Mouse (Mus musculus): ENCODE measurements around the gene Gpr12. TPM values are rescaled to one million over a fixed set of nuclear protein-coding genes. Genes with fewer than 3 reads are reported as not detected.
A peak's percentile ranks its signal among the peaks of the same experiment; 100 is the strongest.

The Gpr12 gene
- 0.18 and 0.28 TPM in 2 replicates for polyA plus RNA-seq (2016; fragmentation: Nextera tagmentation; extraction: Ambion mirVana)

- Histone ChIP-seq H3K4me2 (peak within 1 kb of the TSS; percentile 98), H3K36me3 (no peaks in the 10 kb centered on the region), H3K9ac (replicated peaks) (peak within 1 kb of the TSS; percentile 55), H3K9me3 (no peaks in the 10 kb centered on the region), H3K4me1 (replicated peaks) (peaks cover 16% of the 10 kb centered on the region), H3K27ac (no peak within 1 kb of the TSS), H3K27me3 (peaks cover 43% of the 10 kb centered on the region), H3K4me3 (replicated peaks) (peak within 1 kb of the TSS; percentile 57)
- WGBS, result under 1% methylated on average over 61 of the region's 64 CpGs
- ATAC-seq (ENCODE audit: insufficient number of reproducible peaks, insufficient read depth, low FRiP score, low TSS enrichment, low read depth), result 0 out of 2 replicates have a peak, but pooled peaks have one; percentile 56
These were observed at the start of gene Gpr12 for GRCm38 (mm10) chr5:146584478-146585306. TSS of gene Gpr12 (minus strand) at chr5:146585239.

DNA sequence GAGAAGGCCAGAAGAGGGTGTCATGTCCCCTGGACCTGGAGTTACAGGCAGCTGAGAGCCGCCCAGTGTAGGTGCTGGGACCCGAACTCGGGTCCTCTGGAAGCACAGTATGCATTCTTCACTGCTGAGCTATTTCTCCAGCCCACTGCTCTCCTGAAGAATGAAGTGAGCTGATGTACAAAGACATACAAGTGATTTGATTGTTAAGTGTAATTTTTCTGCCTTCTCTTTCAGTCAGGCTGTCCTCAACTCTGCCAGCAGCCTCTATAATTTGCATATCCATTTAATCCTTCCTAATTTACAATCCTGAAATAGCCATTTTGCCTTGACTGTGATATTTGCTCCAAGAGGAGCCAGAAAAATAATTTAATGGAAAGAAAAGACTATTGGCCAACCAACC is 46.6 kb upstream of the Gpr12 start:
- 90% methylated on average over 3 of the region's 3 CpGs for WGBS
- no peaks in the 10 kb centered on the region for H3K4me1 ChIP-seq (replicated peaks)
- no peaks in the 10 kb centered on the region for H3K36me3 ChIP-seq
- no peaks in the 10 kb centered on the region for H3K9me3 ChIP-seq
- no peak overlapping the region for H3K27ac ChIP-seq
- no peak overlapping the region for H3K4me2 ChIP-seq
- no peaks in the 10 kb centered on the region for H3K27me3 ChIP-seq
- no peak overlapping the region for H3K9ac ChIP-seq (replicated peaks)
- H3K4me3 ChIP-seq (replicated peaks), result no peak overlapping the region
- no peak for ATAC-seq (ENCODE audit: insufficient number of reproducible peaks, insufficient read depth, low FRiP score, low TSS enrichment, low read depth)

DNA sequence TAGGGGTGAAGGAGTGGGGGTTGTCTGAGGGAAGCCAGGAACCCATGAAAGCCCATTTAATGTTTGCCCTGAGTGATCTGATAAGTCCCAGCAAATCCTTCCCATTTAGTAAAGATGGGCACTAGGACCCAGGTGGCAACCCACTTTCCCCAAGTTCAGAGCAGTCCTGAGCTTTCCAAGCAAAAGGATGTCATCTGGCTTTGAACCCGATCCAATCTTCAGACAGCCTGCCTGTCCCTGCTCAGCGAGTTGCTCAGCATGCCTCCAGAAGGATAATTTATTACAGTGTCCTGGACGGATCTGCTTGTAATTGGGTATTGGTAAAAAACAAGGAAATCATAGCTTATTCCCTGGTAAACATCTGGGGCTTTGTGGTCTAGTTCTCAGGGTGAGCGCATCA is 45.9 kb upstream of the Gpr12 start:
- H3K4me1 ChIP-seq (replicated peaks), result no peaks in the 10 kb centered on the region
- 21% methylated on average over 4 of the region's 4 CpGs for WGBS
- H3K27me3 ChIP-seq, result no peaks in the 10 kb centered on the region
- H3K9ac ChIP-seq (replicated peaks), result no peak overlapping the region
- H3K9me3 ChIP-seq, result no peaks in the 10 kb centered on the region
- H3K4me3 ChIP-seq (replicated peaks), result no peak overlapping the region
- no peak overlapping the region for H3K4me2 ChIP-seq
- H3K27ac ChIP-seq, result no peak overlapping the region
- no peak for ATAC-seq (ENCODE audit: insufficient number of reproducible peaks, insufficient read depth, low FRiP score, low TSS enrichment, low read depth)
- no peaks in the 10 kb centered on the region for H3K36me3 ChIP-seq

- ATAC-seq (ENCODE audit: insufficient number of reproducible peaks, insufficient read depth, low FRiP score, low TSS enrichment, low read depth), result no peak
- Histone ChIP-seq H3K9me3 (no peaks in the 10 kb centered on the region), H3K27me3 (no peaks in the 10 kb centered on the region), H3K27ac (no peak overlapping the region), H3K4me1 (replicated peaks) (no peaks in the 10 kb centered on the region), H3K4me2 (no peak overlapping the region), H3K9ac (replicated peaks) (no peak overlapping the region), H3K4me3 (replicated peaks) (no peak overlapping the region), H3K36me3 (no peaks in the 10 kb centered on the region)
- WGBS, result 70% methylated on average over 10 of the region's 10 CpGs
These were observed 44.6 kb upstream of the Gpr12 start for GRCm38 (mm10) chr5:146629636-146630035.

DNA sequence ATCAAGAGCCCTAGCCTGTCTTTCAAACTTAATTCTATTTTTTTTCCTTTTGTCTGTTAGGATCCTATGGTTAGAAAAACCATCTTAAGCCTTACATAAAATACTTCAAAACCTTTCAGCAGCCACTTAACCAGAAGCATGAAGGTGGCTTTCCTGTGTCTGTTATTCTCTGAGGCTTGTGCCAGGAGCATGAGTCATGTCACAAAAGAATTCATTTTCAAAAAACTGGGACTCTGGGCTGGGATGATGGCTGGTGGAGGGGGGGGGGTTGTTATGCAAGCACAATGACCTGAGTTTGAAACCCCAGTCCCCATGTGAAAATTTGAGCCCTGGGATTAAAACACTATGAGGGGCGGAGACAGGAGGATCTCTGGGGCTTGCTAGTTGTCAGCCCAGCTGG is 43.8 kb upstream of the Gpr12 start:
- Histone ChIP-seq H3K27ac (no peak overlapping the region), H3K9ac (replicated peaks) (no peak overlapping the region), H3K4me3 (replicated peaks) (no peak overlapping the region), H3K4me2 (no peak overlapping the region), H3K36me3 (no peaks in the 10 kb centered on the region), H3K27me3 (no peaks in the 10 kb centered on the region), H3K4me1 (replicated peaks) (no peaks in the 10 kb centered on the region), H3K9me3 (no peaks in the 10 kb centered on the region)
- ATAC-seq (ENCODE audit: insufficient number of reproducible peaks, insufficient read depth, low FRiP score, low TSS enrichment, low read depth), result no peak
- WGBS, result 85% methylated on average over 1 of the region's 1 CpGs

DNA sequence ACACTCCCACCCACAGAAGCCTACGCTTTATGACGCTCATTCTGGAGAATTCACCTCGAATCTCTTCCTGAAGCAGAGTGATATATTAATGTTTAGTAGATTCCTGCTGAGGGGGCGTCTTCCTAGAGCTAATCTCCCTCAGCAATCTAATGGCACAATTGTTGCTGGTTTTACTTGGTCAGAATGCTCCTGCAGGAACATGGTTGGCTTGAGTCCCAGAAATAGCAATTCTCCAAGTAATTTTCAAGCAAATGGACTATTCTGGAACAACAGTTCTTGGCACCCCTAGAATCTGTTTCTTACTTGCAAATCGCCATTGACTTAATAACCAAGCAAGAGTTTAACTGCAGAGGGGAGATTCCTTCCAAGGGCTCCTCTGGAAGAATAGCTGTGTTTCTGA is 42.9 kb upstream of the Gpr12 start:
- Histone ChIP-seq H3K36me3 (no peaks in the 10 kb centered on the region), H3K27ac (no peak overlapping the region), H3K4me2 (no peak overlapping the region), H3K27me3 (no peaks in the 10 kb centered on the region), H3K4me3 (replicated peaks) (no peak overlapping the region), H3K4me1 (replicated peaks) (no peaks in the 10 kb centered on the region), H3K9me3 (no peaks in the 10 kb centered on the region), H3K9ac (replicated peaks) (no peak overlapping the region)
- ATAC-seq (ENCODE audit: insufficient number of reproducible peaks, insufficient read depth, low FRiP score, low TSS enrichment, low read depth), result no peak
- 69% methylated on average over 5 of the region's 5 CpGs for WGBS

- Histone ChIP-seq H3K9me3 (no peaks in the 10 kb centered on the region), H3K9ac (replicated peaks) (no peak overlapping the region), H3K4me2 (no peak overlapping the region), H3K27ac (no peak overlapping the region), H3K27me3 (no peaks in the 10 kb centered on the region), H3K4me1 (replicated peaks) (no peaks in the 10 kb centered on the region), H3K4me3 (replicated peaks) (no peak overlapping the region), H3K36me3 (no peaks in the 10 kb centered on the region)
- 73% methylated on average over 6 of the region's 6 CpGs for WGBS
- no peak for ATAC-seq (ENCODE audit: insufficient number of reproducible peaks, insufficient read depth, low FRiP score, low TSS enrichment, low read depth)
These were observed 40.7 kb upstream of the Gpr12 start for GRCm38 (mm10) chr5:146625635-146626311.

- 40% methylated on average over 7 of the region's 7 CpGs for WGBS
- Histone ChIP-seq H3K4me3 (replicated peaks) (no peak overlapping the region), H3K9me3 (0 out of 2 replicates have a peak, but pooled peaks cover 4% of the 10 kb centered on the region), H3K4me2 (no peak overlapping the region), H3K9ac (replicated peaks) (no peak overlapping the region), H3K36me3 (no peaks in the 10 kb centered on the region), H3K27ac (0 out of 2 replicates have a peak overlapping the region, but pooled peaks have one; percentile 53), H3K4me1 (replicated peaks) (peaks cover 15% of the 10 kb centered on the region), H3K27me3 (no peaks in the 10 kb centered on the region)
- no peak for ATAC-seq (ENCODE audit: insufficient number of reproducible peaks, insufficient read depth, low FRiP score, low TSS enrichment, low read depth)
These were observed 26.8 kb upstream of the Gpr12 start for GRCm38 (mm10) chr5:146611830-146612229.

GRCm38 (mm10) chr5:146611009-146611408 is 26.0 kb upstream of the Gpr12 start:
- Histone ChIP-seq H3K4me1 (replicated peaks) (peaks cover 15% of the 10 kb centered on the region), H3K27me3 (no peaks in the 10 kb centered on the region), H3K4me2 (no peak overlapping the region), H3K27ac (no peak overlapping the region), H3K4me3 (replicated peaks) (no peak overlapping the region), H3K9me3 (0 out of 2 replicates have a peak, but pooled peaks cover 4% of the 10 kb centered on the region), H3K9ac (replicated peaks) (no peak overlapping the region), H3K36me3 (no peaks in the 10 kb centered on the region)
- ATAC-seq (ENCODE audit: insufficient number of reproducible peaks, insufficient read depth, low FRiP score, low TSS enrichment, low read depth), result peak; percentile 64
- under 1% methylated on average over 8 of the region's 8 CpGs for WGBS

DNA sequence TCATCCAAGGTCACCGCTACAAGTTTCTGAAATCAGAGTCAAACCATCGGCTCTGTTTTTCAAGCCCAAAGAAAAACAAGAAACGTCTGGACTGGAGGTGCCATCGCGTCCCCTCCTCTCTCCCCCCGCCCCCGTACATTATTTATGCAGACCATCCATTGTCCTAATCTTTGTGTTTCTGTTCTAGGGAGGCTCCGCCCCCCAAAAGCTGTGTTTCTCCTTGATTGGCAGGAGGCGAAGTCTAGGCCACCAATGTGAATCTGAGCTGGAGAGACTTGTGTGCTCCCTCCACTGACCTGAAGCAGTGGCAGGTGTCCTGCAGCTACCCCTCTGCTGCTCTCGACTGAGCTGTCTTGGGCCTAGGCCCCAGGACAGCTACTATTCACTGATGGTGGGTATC is 24.6 kb upstream of the Gpr12 start:
- Histone ChIP-seq H3K9ac (replicated peaks) (no peak overlapping the region), H3K4me2 (no peak overlapping the region), H3K4me1 (replicated peaks) (peaks cover 15% of the 10 kb centered on the region), H3K27me3 (no peaks in the 10 kb centered on the region), H3K36me3 (no peaks in the 10 kb centered on the region), H3K27ac (no peak overlapping the region), H3K9me3 (0 out of 2 replicates have a peak, but pooled peaks cover under 1% of the 10 kb centered on the region), H3K4me3 (replicated peaks) (no peak overlapping the region)
- 56% methylated on average over 10 of the region's 10 CpGs for WGBS
- no peak for ATAC-seq (ENCODE audit: insufficient number of reproducible peaks, insufficient read depth, low FRiP score, low TSS enrichment, low read depth)

GRCm38 (mm10) chr5:146607816-146608215 is 22.8 kb upstream of the Gpr12 start:
- Histone ChIP-seq H3K4me3 (replicated peaks) (no peak overlapping the region), H3K27ac (no peak overlapping the region), H3K9me3 (no peaks in the 10 kb centered on the region), H3K4me2 (no peak overlapping the region), H3K9ac (replicated peaks) (no peak overlapping the region), H3K4me1 (replicated peaks) (peaks cover 15% of the 10 kb centered on the region), H3K27me3 (no peaks in the 10 kb centered on the region), H3K36me3 (no peaks in the 10 kb centered on the region)
- no peak for ATAC-seq (ENCODE audit: insufficient number of reproducible peaks, insufficient read depth, low FRiP score, low TSS enrichment, low read depth)
- 64% methylated on average over 5 of the region's 5 CpGs for WGBS

All from limb, embryonic 12.5 days (tissue).